Mouse (Mus musculus): ENCODE data around the gene Cd320. TPM values are rescaled to one million over a fixed set of nuclear protein-coding genes. Genes with fewer than 3 reads are reported as not detected.

Gene Cd320
- 8.3 and 9.0 TPM in 2 replicates for polyA plus RNA-seq (2012; rRNA removed)

DNA sequence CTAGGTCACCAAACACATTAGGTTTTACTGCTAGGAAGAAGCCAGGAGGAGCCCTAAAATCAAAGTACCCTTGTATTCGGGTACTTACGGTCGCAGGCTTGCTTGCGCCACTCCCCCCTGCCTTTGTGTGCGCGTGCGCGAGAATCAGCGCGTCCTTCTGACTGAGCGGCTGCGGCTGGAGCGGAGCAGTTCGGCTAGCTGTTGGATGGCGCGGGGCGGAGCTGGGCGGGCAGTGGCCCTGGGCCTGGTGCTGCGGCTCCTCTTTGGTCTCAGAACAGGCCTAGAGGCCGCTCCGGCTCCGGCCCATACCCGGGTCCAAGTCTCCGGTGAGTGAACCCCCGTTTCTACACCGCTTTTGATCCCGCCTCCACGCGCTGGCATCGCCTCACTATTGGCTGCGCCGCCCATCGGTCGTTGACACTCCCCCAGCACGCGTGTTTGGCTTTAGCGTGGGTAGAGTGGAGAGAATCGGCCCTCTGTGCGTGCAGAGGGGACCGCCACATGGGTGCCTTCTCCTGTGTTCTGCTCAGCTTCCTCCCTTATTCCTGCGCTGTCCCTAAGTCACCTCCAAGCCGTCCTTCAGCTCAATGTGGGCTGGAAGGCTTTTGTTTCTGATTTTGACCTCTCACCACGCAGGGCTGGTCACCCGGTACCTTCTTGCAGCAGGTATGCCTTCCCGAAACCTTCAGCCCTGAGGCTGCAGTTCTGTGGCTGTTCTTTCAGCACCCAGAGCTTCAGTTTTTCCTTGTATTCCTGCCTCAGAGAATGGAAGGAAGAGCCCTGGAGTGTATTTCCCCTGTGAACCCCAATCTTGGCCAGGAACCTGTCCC lies at the start of gene Cd320:
Cd320 (plus strand) TSS at position 126 of the 830 bp plus-strand sequence.

DNA sequence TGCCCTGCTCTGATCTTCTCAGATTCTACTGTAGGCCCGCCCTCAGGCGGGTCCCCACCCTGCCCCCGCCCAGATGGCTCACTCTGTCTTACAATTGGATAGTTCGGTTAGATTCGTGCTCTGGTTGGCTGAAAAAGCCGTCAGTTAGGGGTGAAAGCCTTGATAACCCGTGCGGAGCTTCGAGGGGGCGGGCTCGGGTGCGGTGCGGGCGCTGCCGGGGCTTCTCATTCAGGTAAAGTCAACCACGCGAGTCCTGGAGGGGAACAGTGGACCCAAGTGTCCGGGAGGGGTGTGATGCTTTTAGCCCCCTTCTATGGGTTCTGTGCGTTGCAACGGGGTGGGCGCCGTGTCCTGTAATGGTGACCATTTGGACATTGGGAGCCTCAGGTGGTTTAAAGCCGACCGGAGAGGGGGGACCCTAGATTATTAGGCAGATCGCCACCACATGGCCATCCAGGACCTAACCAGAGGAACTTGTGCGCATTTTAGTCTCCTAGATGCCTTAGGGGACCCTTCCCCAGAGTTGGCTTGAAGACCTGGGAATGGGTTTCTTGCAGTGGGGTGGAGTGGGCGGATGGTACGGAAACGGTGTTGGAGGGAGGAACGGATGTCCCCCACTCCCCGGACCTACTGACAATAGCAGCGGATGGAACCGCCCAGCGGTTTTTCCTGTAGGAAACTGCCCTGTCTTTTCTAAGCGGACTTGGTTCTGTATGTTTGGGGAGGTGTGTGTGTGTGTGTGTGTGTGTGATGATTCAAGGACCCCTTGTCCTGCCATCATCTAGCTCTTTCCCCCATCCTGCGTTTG lies 32.4 kb upstream of the Cd320 start, which contains the start of gene Kank3:
Kank3 (plus strand) TSS at position 186 of the 808 bp plus-strand sequence.

DNA sequence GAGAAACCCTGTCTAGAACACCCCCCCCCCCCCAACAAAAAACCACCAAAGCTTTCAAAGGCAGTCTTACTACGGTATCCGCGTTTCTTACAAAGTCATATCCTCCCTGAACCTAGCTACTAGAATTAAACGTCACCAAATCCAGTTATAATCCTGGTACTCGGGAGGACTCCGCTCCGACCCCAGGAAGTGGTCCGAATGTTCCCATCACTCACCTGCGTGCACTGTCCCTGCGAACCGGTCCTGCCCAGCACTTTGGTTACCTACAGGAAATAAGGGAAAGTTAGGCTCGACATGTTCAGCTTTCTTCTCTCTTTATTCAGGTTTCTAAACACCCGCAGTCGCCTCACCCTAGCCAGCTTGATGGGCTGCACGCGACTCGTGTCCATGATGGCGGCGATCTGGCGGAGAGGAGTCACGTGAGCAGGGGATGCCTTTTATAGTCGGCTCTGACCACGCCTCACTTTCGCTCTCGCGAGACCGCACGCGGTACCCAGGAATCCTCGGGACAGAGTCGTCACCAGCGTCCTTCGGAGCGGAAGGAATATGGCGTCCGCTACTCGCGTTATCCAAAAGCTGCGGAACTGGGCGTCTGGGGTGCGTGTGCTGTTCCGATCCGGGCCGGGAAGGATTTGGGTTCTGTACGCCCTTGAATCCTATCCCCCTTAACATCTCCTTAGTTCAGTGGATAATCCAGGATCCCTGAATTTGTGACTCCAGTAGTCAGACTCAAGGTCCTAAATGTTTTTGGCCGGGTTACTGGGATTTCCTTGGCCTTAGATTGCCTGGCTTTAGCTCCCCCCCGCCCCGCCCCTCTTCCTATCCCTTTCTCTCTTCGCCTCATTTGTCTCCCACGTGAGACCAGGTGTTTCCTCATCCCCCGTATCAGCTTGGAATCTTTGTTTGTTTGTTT lies 18.6 kb upstream of the Cd320 start, which contains the start of the genes Rps28 and Ndufa7:
Rps28 (minus strand) TSS at position 479 of the 913 bp plus-strand sequence.
Ndufa7 (plus strand) TSS at position 489 of the 913 bp plus-strand sequence.

DNA sequence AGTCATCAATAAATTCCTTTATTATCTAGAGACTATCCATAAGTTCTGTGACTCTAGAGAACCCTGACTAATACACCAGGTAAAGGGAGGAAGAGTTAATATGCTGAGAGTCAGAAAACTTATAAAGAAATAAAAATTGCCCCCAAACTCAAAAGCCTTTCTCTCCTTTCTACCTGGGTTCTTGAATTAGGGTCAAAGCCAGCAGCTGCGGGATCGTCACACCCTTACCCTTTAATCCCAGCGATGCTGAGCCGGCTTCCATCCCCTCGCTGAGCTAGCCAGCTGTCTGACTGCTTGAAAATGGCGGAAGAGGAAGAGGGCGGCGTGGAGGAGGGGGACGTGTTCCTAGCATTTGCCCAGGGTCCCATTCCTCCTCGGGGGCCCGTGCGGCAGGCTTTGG lies 30.6 kb downstream of the Cd320 start, which contains the start of gene Gm7029:
Gm7029 (plus strand) TSS at position 301 of the 400 bp plus-strand sequence.

DNA sequence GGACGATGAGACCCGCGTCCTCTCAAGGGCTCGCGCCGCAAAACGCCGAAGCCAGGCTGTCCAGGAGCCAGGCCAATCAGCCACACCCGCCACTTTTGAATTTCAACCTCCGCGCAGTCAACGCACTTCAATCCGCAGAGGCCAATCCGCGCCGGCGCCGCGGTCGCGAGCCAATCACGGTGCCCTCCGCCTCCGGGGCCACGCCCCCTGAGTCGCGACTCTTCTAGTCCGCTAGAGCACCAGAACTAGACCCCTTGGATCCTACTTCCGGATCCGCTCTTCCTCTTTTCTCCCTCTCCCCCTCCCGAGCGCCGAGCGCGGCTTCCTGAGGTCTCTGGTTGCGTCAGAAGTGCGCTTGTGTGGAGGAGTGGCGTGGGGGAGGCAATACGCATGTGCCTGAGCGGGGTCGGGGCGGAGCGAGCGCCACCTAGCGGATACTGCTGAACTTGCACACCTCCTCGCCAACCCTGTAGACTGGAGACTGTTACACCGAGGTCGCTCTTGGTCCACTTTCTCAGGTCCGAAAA lies 47.7 kb downstream of the Cd320 start, which contains the start of gene Kifc1:
Kifc1 (minus strand) TSS at position 129 of the 527 bp plus-strand sequence.

Other genes starting within 250 kb of the Cd320 start
- gene Zfp414, start 214.0 kb upstream of the Cd320 start, polyA plus RNA-seq (2012; rRNA removed): 17.1 and 22.0 TPM in 2 replicates
- 7.5 and 12.1 TPM in 2 replicates for gene Pram1, start 205.0 kb upstream of the Cd320 start, polyA plus RNA-seq (2012; rRNA removed)
- 86.0 and 104 TPM in 2 replicates for gene Hnrnpm, start 156.2 kb upstream of the Cd320 start, polyA plus RNA-seq (2012; rRNA removed)
- gene March2, start 124.4 kb upstream of the Cd320 start, polyA plus RNA-seq (2012; rRNA removed): 124 and 134 TPM in 2 replicates
- gene Rab11b, start 82.6 kb upstream of the Cd320 start, polyA plus RNA-seq (2012; rRNA removed): 86.1 and 92.3 TPM in 2 replicates
- 51.8 and 56.4 TPM in 2 replicates for gene Angptl4, start 61.3 kb upstream of the Cd320 start, polyA plus RNA-seq (2012; rRNA removed)
- 15.8 and 17.2 TPM in 2 replicates for gene Kank3, start 32.6 kb upstream of the Cd320 start, polyA plus RNA-seq (2012; rRNA removed)
- 624 and 816 TPM in 2 replicates for gene Rps28, start 18.5 kb upstream of the Cd320 start, polyA plus RNA-seq (2012; rRNA removed)
- gene Ndufa7, start 18.5 kb upstream of the Cd320 start, polyA plus RNA-seq (2012; rRNA removed): 189 and 197 TPM in 2 replicates
- not detected in 2 replicates for gene Gm7029, start 30.7 kb downstream of the Cd320 start, polyA plus RNA-seq (2012; rRNA removed)
- gene Kifc1, start 47.6 kb downstream of the Cd320 start, polyA plus RNA-seq (2012; rRNA removed): 19.2 and 21.8 TPM in 2 replicates
- 0.63 and 0.78 TPM in 2 replicates for gene Platr17, start 62.0 kb downstream of the Cd320 start, polyA plus RNA-seq (2012; rRNA removed)
- gene Daxx, start 66.3 kb downstream of the Cd320 start, polyA plus RNA-seq (2012; rRNA removed): 17.5 and 19.5 TPM in 2 replicates
- gene Tapbp, start 72.8 kb downstream of the Cd320 start, polyA plus RNA-seq (2012; rRNA removed): 19.7 and 21.7 TPM in 2 replicates
- 11.4 and 11.9 TPM in 2 replicates for gene Zbtb22, start 72.8 kb downstream of the Cd320 start, polyA plus RNA-seq (2012; rRNA removed)
- gene Rgl2, start 86.5 kb downstream of the Cd320 start, polyA plus RNA-seq (2012; rRNA removed): 21.4 and 28.9 TPM in 2 replicates
- 45.7 and 46.0 TPM in 2 replicates for gene Pfdn6, start 97.3 kb downstream of the Cd320 start, polyA plus RNA-seq (2012; rRNA removed)
- 11.8 and 12.7 TPM in 2 replicates for gene Wdr46, start 97.6 kb downstream of the Cd320 start, polyA plus RNA-seq (2012; rRNA removed)
- 1.4 and 1.9 TPM in 2 replicates for gene B3galt4, start 108.4 kb downstream of the Cd320 start, polyA plus RNA-seq (2012; rRNA removed)
- 15.0 and 17.0 TPM in 2 replicates for gene Vps52, start 112.7 kb downstream of the Cd320 start, polyA plus RNA-seq (2012; rRNA removed)
- gene Rps18, start 112.9 kb downstream of the Cd320 start, polyA plus RNA-seq (2012; rRNA removed): 1,178 and 1,295 TPM in 2 replicates
- gene H2-K1, start 157.3 kb downstream of the Cd320 start, polyA plus RNA-seq (2012; rRNA removed): 340 and 427 TPM in 2 replicates
- 12.5 and 18.5 TPM in 2 replicates for gene Ring1, start 181.6 kb downstream of the Cd320 start, polyA plus RNA-seq (2012; rRNA removed)
- gene H2-Ke6, start 185.0 kb downstream of the Cd320 start, polyA plus RNA-seq (2012; rRNA removed): 51.8 and 62.7 TPM in 2 replicates
- gene Slc39a7, start 188.6 kb downstream of the Cd320 start, polyA plus RNA-seq (2012; rRNA removed): 42.7 and 48.3 TPM in 2 replicates
- gene Rxrb, start 188.7 kb downstream of the Cd320 start, polyA plus RNA-seq (2012; rRNA removed): 18.5 and 21.0 TPM in 2 replicates
- 0.48 and 0.67 TPM in 2 replicates for gene Col11a2, start 196.3 kb downstream of the Cd320 start, polyA plus RNA-seq (2012; rRNA removed)
- 0.81 and 1.1 TPM in 2 replicates for gene H2-Oa, start 249.2 kb downstream of the Cd320 start, polyA plus RNA-seq (2012; rRNA removed)

All from liver, embryonic 18 days (tissue).